Mouse (Mus musculus) 416B (cell line): Measurements from ENCODE around the gene Espn.

Experiments
- DNase-seq: peaks from one replicate; pipeline ENCODE4 v3.0.0; 2011; ENCODE audit warnings: low read depth

The Espn gene

DNA sequence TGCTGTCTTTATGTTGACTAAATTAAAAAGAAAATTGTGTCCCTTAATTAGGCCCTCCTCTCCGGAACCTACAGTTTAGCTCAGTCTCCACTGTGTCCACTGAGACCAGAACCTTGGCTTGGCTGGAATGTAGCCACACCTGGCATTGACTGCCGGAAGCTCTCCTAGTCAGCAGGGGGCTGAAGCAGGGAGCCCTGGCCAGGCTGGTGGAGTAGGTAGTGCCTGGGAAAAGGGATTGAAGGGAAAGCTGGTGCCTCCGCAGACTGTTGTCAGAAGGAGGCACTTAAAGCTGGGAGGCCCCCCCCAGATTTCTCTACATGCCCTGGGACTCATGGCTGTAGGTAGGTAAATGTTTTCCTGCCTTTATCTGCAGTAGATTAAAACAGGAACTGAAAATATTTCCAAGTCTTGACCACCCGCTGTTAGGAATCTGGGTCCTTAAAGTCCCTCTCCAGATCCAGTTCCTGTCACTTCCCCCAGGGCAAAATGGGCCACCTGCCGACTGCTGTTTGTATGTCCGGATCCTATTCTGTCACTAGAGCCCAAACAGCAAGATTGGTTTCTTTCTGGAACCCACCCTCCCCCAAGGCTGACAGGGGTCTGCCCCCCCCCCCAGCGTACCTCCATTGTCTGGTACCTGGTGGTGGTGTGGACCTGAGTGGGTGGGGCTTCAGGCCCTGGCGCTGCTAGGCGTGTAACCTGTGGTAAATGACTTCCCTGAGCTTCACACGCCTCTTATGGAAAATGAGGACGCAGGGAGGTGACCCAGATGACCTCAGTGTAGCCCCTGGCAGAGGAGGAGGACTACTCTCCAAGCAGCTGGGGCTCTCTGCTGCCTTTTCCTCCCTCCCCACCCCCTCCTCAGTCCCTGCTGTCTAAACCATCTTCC is 54.0 kb downstream of the Espn start:
- no peak for DNase-seq

DNA sequence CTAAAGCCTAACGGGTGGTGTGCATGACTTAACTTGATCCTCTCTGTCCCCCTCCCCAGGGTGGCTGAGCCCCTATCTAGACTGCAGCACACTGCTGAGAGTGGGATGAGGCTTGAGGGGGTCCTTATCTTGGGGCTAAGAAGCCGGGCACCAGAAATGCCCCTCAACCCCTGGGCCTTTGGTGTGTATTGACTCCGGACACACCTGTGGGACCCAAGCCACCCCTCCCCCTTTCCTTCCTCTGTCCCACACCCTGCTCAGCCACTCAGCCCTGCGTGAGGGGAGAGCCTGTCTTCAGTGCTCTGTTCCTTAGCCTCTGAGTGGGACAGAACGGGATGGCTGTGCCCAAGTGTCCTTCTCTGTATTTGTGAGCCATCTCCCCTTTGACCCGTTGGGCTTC is 55.2 kb downstream of the Espn start:
- no peak for DNase-seq

DNA sequence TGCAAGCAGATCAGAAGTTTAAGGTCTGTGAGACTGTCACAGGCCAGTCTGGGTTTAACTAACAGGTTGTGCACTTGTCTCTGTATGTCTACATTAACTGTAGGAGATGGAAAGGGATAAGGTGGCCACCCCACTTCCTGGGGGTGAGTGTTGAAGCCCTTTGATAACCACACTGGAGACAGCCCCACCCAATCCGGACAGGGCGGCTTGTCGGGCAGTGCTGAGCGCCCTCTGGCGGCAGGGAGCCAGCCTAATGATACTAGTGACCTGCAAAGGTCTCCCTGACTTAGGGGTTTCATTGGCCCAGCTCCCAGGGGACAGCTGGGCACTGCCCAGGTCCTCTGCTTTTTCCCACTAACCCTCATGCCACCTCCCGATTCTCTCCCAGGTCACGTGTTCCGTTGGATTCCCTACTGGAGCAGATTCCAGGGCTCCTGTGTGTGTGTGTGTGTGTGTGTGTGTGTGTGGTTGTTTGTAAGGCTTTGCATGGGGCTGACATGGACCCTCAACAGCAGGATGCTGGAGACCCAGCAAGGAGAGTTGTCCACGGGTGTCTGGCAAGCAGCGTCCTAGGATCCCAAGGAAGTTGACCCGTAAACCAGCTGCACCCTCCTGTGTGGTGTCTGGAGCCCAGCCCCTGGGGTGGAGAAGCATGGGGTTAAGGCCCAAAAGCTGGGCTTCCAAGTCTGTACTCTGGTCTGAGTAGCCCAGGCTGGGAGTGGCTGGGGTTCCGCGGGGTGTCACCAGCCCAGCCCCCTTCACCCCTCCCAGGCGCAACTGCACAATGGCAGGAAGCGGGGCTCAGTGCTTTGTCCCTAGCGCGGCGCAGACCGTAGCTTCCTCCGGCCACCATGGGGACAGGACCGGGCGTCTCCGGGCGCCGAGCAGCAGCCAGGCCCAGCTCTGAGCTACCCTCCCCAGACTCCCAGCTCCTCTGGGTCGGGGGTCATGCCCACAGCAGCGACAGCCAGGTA is 55.9 kb downstream of the Espn start:
- peak; percentile 87 for DNase-seq

DNA sequence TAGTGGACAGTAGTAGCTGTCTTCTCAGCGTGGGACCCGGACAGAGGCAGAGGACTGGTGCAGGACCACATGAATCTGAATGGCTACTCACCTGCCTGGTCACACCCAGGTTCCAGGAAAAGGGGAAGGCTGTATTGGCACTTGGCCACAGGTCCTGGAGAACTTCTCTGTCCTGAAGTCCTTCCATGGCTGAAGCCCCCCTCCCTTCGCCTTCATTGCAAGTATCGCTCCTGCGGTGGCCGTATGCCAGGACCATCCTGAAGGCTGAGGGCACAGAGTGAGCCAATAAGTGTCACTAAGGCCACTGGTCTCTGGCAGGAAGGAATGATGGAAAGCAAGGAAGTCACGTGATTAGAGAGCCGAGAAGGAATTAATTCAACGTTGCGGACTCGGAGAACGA is 57.9 kb downstream of the Espn start:
- no peak for DNase-seq

DNA sequence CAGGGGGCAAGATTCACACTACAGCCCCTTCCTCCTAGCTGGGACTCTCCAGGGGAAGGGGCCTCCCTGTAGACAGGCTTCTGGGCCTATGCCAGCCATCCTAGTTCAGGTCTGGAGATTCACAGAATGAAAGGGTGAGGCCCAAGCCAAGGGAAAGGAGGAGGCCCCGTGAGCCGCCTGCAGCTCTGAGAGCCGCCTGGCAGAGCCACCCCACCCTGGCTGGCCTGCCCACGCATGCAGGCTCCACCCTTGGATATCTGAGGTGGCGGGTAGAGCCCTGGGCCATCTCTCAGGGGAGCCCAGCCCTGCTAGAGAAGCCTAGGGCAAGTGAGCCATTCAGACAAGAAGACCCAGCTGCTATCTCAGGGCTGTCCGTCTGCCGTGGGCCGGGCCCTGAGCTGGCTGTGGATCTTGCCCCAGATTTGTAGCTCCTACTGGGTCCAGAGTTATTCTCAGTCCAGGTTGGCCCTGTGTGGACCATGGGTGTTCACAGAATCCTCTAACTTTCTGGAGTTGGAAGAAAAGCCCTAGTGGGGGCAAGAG is 59.3 kb downstream of the Espn start:
- no peak for DNase-seq

DNA sequence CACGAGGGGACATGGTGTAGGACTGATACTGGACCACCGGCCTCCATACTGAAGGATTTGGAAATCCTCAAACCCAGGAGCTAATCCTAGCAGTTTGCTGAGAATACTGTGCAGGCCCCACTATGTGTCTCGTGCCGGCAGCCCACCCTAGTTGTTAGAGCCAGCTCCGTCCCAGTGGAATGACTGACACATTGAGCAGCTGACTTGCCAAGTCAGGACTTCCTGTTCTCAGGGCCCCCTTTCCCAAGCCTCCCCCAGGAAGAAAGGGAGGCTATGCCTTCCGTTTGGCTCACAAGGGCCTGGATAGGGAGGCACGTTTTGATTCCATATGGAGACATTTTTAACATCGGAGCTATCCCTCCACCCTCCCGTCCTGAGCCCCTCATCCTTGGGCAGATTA is 62.0 kb downstream of the Espn start:
- DNase-seq = no peak

DNA sequence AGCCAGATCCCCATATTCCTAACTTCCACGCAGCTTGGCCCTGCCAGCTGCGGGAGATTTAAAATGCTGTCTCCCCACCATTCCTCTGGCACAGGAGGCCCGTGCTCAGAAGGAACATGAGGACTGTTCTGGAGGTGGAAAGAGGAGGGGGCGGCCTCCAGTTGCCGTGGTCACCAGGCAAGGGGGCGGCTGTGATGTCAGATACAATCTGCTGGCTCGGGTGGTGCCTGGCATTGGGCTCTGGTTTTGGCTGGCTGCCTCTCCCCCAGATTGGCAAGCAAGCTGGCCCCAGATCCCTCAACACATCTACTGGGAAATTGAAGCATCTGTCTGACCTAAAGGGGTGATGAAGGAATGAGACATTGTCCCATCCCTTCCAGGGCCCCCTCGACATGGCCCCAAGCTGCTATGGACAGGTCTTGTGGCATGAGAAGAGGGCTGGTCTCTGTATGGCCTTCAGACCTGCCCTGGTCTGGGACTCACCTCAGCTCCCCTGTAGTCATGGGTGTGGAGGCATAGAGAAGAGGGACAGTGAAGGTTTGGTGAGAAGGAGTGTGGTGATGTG is 63.5 kb downstream of the Espn start:
- DNase-seq = no peak

DNA sequence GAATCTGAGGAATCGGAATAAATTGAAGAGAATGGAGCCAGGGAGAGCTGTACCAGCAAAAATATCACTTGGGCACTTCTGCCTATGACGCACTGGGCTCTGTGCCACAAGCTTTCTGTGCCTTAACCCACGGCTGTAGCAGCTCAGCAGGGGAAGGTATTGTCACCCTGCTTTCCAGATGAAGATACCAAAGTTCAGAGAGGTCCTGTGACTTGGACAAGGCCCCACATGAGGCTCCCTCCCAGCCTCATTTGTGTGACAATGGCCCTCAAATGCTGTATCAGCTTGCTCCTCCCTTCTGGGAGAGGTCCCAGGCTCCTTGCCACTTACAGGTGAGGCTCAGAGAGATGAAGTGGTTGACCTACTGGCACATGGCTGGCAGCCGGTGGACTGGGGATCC is 64.0 kb downstream of the Espn start:
- no peak for DNase-seq

DNA sequence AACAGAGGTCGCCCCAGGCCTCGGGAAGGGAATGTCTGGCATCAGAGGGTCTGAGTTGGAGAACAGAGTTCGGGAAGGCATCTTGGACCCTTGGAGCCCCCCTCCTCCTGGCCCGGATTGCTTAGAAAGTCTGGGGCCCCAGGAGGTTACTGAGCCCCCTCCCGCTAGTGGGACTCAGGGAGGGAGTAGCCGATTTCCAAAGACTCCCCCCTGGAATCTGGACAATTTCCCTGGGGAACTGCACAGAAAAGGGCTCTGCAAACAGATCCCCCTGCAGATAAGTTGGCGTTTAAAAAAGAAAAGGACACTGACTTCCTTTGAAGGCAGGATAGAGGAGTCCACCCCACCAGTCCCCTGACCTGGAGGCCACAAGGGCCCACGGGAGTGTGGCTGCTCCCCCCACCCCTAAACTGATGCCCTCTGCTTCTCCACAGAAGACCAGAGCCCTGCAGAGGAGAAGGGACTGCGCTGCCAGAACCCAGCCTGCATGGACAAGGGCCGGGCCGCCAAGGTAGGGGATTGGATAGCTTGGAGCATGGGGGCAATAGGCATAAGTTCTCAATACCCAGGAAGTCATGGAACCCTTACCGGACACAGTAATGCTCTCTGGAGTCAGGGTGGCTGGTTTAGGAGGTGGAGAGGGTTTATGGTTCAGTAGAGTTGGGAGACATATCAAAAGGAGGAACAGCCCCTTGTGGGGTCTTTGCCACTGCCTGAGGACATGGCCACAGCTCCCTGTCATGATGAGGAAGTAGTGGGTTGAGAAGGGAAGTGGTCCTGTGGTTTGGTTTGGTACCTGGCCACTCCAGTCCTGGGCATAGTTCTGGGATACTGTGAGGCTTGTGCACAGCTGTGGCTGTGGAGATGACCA is 64.7 kb downstream of the Espn start:
- DNase-seq = peak; percentile 55

DNA sequence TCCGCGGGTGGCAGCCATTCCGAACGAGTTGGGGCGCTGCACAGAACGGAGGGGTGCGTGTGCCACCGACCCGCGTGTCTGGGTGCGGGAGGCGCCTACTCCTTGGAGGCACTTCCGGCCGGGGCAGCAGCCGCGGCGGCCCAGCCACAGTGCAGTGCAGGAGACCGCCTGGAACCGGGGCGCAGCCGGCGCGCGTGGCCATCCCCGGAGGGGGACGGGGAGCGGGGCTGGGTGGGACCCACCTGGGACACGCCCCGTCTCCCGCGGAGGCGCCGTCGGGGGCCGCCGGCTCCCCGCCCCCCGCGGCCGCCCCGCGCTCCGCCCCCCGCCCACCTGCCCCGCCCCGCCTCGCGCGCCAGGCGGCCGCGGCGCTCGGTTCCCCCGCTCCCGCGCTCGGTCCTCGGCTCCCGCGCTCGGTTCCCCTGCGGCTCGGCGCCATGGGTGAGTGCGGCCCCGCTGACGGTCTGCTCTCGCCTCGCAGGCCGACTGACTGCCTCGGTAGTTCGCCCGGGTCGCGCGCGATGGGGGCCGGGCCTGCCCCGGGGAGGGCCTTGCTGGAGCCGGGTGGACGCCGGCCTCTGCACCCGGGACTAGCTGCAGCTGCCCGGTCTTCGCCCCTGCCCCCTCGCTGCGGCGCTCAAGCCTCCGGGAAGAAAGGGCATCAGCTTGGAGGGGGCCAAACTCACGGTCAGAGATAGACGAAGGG is 65.5 kb downstream of the Espn start:
- no peak for DNase-seq

DNA sequence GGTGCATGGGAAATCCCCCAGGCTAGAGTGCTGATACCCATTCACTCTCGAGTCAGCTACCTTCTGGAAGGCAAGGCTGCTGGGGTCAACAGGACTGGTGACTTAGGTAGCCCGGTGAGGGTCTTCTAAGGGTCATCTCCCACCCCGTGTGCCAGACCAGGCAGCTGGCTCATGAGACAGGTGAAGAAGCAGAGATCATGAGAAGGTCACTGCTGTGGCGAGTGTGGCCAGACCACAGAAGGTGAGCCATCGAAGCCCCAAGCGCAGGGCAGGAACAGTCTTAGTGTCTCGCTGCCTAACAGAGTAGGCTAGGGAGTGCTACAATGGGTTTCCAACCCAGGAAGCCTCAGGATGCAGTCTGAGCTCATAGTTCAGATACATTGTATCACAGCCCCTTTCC is 67.6 kb downstream of the Espn start:
- DNase-seq = no peak

DNA sequence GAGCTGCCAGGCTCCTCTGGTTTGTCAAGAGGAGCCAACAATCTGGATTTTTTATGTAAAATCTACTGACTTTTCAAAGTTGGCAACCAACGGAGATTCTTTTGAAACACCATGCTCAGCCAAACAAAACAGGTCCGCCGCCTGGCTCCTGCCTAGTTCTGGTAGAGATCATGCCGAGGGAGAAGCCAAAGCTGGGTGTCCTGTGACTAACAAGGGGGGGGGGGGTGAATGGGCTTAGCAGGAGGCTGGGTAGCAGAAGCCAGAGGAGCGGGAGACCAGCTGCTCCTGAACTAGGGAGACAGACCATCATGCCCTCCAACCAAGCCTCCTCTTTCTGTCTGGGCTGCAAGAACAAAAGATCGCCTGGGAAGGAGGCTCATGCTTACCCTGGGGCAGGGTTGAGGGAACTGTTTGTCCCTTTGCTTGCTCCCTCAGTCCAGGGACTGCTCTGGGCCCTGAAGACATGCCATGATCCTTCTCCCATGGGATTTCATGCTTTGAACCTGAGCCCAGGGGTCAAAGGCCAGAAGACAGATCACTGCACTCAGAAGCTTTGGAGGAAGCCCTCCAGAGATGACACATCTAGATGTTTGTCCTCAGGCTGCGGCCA is 68.5 kb downstream of the Espn start:
- no peak for DNase-seq

DNA sequence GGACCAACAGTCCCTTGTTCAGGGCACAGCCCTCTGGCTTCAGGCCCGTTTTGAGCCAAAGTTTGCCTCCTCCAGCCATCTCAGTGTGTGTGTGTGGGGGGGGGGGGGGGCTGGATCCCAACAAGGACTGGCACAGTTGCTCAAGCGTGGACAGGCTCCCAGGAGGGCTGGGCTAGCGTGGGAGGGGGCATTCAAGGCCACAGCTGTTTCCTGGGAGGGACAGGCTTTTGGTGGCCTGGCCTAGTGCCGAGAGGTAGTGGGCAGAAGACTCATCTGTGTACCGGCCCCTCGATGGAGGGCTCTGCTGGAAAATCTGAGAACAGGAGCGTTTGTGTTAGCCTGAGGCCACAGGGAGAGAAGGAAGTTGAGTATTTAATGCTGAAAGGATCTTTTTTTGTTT is 72.2 kb downstream of the Espn start:
- peak; percentile 64 for DNase-seq

DNA sequence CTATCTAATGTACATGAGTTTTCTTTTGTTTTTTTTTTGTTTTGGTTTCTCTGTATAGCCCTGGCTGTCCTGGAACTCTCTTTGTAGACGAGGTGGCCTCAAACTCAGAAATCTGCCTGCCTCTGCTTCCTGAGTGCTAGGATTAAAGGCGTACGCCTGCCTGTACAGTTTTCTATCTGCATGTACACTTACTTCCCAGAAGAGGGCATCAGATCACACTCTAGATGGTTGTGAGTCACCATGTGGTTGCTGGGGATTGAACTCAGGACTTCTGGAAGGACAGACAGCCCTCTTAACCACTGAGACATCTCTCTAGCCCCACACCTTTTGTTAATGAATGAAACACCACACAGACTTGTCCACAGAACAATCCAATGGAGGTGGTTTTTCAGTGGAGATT is 72.9 kb downstream of the Espn start:
- DNase-seq = peak; percentile 62

DNA sequence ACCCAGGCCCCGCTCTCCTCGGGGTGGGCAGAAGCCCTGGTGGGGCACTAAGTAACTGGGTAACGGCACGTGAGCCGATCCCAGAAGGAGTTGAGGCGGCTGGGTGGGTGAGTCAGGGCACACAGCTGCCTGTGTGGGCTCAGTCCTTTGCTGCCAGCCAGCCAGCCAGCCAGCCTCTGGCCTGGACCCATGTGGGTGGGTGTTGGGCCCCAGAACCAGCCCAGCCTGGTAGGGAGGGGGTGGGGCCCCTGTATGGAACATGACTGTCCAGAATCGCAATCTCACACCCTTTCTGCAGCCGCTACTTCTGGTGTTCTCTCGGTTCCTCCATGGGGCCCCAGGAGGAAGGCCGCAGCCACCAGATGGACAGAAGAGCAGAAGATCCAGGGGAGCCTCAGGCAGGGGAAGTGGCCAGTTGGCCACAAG is 74.1 kb downstream of the Espn start:
- DNase-seq = peak; percentile 74

DNA sequence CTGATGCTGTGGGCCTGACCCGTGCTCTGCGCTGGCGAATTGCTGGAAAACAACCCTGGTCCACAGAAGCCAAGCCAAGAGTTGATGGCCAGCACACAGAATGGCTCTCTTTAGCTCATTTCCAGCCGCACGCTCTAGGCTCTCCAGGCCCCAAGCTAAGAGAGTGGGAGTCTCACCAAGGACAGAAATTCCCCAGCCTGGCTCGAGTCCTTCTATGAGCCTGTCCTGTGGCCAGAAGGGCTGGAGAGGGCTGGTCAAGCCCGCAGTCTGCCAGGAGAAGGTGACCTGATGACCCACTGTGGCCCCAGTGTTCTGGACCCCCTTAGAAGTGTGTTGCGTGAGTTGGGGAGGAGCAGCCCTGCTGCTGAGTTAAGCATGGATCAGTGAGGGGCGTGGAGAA is 75.0 kb downstream of the Espn start:
- no peak for DNase-seq

DNA sequence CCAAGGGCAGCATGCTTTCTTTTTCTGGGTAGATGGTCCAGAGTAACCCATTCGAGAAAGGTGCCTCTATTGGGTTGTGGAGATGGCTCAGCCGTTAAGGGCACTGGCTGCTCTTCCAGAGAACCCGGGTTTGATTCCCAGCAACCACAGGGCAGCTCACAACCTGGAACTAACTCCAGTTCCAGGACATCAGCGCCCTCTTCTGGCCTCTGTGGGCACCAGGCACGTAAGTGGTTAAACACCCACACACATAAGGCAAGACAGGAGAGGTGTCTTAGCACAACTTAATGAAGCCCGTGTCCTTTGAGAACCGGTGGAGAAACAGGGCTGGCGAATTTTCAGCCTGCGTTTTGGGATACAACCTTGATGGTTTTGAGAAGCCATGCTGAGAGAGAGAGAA is 77.6 kb downstream of the Espn start:
- no peak for DNase-seq

DNA sequence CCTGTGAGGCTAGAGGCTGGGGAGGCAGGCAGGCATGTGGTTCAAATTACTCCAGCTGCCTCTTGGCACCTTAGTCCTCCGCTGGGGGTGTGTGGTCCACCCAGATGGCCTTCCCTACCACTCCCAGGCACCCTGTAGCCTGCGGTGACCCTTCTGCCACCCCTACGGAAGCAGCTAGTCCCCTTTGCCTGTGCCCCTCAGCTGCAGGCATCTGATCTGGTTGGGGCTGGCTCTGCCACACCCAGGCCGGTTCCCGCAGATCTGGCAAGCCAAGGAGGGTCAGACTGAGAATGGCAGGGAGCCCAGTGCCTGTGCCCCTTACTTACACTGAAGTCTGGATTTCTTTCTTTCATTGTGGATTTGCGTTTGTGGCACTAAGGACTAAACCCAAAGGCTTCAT is 78.5 kb downstream of the Espn start:
- no peak for DNase-seq

DNA sequence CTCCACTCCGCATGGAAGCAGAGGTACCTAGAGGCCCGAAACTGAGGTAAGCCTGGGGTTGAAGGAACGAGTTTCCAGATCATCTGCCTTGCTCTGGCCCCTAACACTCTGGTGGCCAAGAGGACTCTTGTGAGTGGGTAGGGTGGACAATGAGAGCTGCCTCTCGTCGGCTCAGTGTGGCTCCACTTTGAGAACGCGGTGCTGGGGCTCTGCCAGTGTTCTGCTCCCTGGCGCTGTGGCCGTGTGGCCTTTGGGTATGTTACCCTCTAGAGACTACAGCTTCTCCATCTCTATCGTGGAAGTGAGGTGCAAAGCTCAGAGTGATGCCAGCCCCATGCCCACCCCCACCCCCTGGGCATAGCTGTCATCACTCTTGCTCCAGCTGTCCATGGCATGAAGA is 79.5 kb downstream of the Espn start:
- DNase-seq = no peak

DNA sequence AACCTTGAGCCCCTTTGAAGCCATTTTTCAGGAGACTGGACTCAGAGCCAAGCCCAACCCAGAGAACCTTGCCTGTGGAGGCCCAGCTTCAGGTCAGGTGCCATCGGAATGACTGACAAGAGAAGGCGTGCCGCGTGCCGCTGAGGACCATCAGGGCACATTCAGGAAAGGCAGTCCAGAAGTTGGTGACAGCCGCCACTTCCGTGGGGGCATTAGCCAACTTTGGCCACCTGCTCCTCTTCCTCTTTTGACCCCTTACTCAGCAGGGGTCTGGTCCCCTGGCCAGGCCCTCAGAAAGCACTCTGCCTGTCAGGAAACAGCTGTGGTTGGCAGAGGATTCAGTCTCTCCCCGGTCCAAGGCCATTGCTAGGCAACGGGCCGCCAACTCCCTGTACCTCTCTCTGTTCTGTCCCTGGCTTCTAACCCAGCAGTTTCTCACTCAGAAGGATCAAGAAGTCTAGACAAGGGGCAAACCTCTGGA is 80.0 kb downstream of the Espn start, which contains the start of gene Plekhg5:
TSS of gene Plekhg5 (plus strand) at position 378 of the 481 bp plus-strand sequence.
- peak; percentile 90 for DNase-seq
